Mouse (Mus musculus) urinary bladder, postnatal 25 days (tissue): ENCODE measurements at regions not wholly inside any gene's neighbourhood (a gene's known extent, or its start where the extent isn't known, plus 50 kb on each side); places are given as distances from the start of the nearest gene placed in this dataset.

Experiments used
- DNase-seq: peaks from one replicate; pipeline ENCODE4 v3.0.0; 2022; ENCODE audit warnings: low spot score

GRCm38 (mm10) chr10:117579210-117579609 lies 50.1 kb upstream of the Cpm start:
- no peak for DNase-seq

- no peak for DNase-seq
Observed at GRCm38 (mm10) chr10:117578696-117579146, 50.6 kb upstream of the Cpm start.

GRCm38 (mm10) chr10:117577970-117578695 lies 51.2 kb upstream of the Cpm start:
- DNase-seq = no peak

- no peak for DNase-seq
Observed at GRCm38 (mm10) chr10:117576881-117577730, 52.2 kb upstream of the Cpm start.

- no peak for DNase-seq
Observed at GRCm38 (mm10) chr10:117576154-117576859, 53.0 kb upstream of the Cpm start.

- DNase-seq = no peak
Observed at GRCm38 (mm10) chr10:117575404-117576153, 53.7 kb upstream of the Cpm start.

GRCm38 (mm10) chr10:117574915-117575314 lies 54.4 kb upstream of the Cpm start:
- no peak for DNase-seq

GRCm38 (mm10) chr10:117574056-117574727 lies 55.1 kb upstream of the Cpm start:
- no peak for DNase-seq

GRCm38 (mm10) chr10:117573596-117573850 lies 55.8 kb upstream of the Cpm start:
- DNase-seq = no peak

- no peak for DNase-seq
Observed at GRCm38 (mm10) chr10:117572746-117573595, 56.3 kb upstream of the Cpm start.

GRCm38 (mm10) chr10:117571891-117572573 lies 57.3 kb upstream of the Cpm start:
- no peak for DNase-seq

- DNase-seq = peak; percentile 8
Observed at GRCm38 (mm10) chr10:117570971-117571861, 58.1 kb upstream of the Cpm start.

GRCm38 (mm10) chr10:117570091-117570970 lies 59.0 kb upstream of the Cpm start:
- no peak for DNase-seq

GRCm38 (mm10) chr10:117569301-117570079 lies 59.8 kb upstream of the Cpm start:
- no peak for DNase-seq

- DNase-seq = no peak
Observed at GRCm38 (mm10) chr10:117568472-117569300, 60.6 kb upstream of the Cpm start.

GRCm38 (mm10) chr10:117568138-117568387 lies 61.2 kb upstream of the Cpm start:
- no peak for DNase-seq
